Mouse (Mus musculus): ENCODE data around the gene Gm3629. TPM values are rescaled to one million over a fixed set of nuclear protein-coding genes. Genes with fewer than 3 reads are reported as not detected.
"Not testable (repeated sequence)": the region's sequence is repeated elsewhere in the genome, so short reads cannot be mapped to it uniquely, and the experiment has no call there.

The Gm3629 gene
- 0.77 and 1.3 TPM in 2 replicates for polyA plus RNA-seq (2014; fragmentation: Nextera tagmentation; extraction: Ambion mirVana)

GRCm38 (mm10) chr14:6590513-6590912, at the start of gene Gm3629:
Gm3629 (minus strand) TSS chr14:6590613.
- not testable (repeated sequence) for ATAC-seq (ENCODE audit: insufficient number of reproducible peaks, insufficient read depth, low FRiP score, low read depth)

DNA sequence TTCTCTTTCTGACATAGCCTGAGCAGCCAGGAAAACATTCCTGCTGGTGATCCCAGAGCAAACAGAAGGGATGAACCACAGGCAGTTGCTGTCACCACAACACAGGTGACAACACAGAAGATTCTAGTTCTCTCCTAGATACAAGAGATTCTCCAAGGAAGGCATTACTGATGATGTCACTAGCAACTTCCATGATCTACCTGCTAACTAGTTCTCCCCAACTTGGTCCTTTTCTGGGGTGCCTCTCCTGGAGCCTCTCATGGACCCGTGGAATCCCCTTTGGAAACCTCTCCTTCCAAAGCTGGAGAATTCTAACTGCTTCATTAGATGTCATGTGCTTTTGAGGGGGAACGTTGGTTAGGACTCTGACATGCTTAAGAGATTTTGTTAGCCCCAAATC, 31.9 kb upstream of the Gm3629 start, which contains the start of gene Gm3460:
Gm3460 (minus strand) TSS at position 101 of the 400 bp plus-strand sequence.
- 64% methylated on average over 1 of the region's 2 CpGs for WGBS
- H3K4me1 ChIP-seq (ENCODE audit: control insufficient read depth in 2 of 2, insufficient read depth in 2 of 2, low read length in 2 of 2); H3K27ac ChIP-seq (replicated peaks in 1 of 2; ENCODE audit: control insufficient read depth in 1 of 2, insufficient read depth in 1 of 2, low read depth in 2 of 2, low read length in 2 of 2); H3K27me3 ChIP-seq (ENCODE audit: control insufficient read depth, insufficient read depth, low read length); H3K9me3 ChIP-seq (ENCODE audit: control insufficient read depth, low read length); H3K4me2 ChIP-seq (ENCODE audit: low read length); H3K36me3 ChIP-seq (ENCODE audit: control insufficient read depth, insufficient read depth, low read length); H3K4me3 ChIP-seq (ENCODE audit: control insufficient read depth in 1 of 2, insufficient read depth in 1 of 2, low read depth in 1 of 2, low read length in 2 of 2); ATAC-seq (ENCODE audit: insufficient number of reproducible peaks, insufficient read depth, low FRiP score, low read depth); H3K9ac ChIP-seq (ENCODE audit: low read length): not testable (repeated sequence)

More at GRCm38 (mm10) chr14:6590513-6590912, at the start of gene Gm3629:
- not testable (repeated sequence) for H3K27ac ChIP-seq (replicated peaks in 1 of 2; ENCODE audit: control insufficient read depth in 1 of 2, insufficient read depth in 1 of 2, low read depth in 2 of 2, low read length in 2 of 2); H3K4me1 ChIP-seq (ENCODE audit: control insufficient read depth in 2 of 2, insufficient read depth in 2 of 2, low read length in 2 of 2); H3K4me2 ChIP-seq (ENCODE audit: low read length); H3K9me3 ChIP-seq (ENCODE audit: control insufficient read depth, low read length); H3K36me3 ChIP-seq (ENCODE audit: control insufficient read depth, insufficient read depth, low read length); H3K4me3 ChIP-seq (ENCODE audit: control insufficient read depth in 1 of 2, insufficient read depth in 1 of 2, low read depth in 1 of 2, low read length in 2 of 2); H3K9ac ChIP-seq (ENCODE audit: low read length); H3K27me3 ChIP-seq (ENCODE audit: control insufficient read depth, insufficient read depth, low read length)
- no CpG with 5 or more reads among the region's 2 CpGs for WGBS

GRCm38 (mm10) chr14:6606436-6606835, 16.0 kb upstream of the Gm3629 start:
- not testable (repeated sequence) for H3K9me3 ChIP-seq (ENCODE audit: control insufficient read depth, low read length); ATAC-seq (ENCODE audit: insufficient number of reproducible peaks, insufficient read depth, low FRiP score, low read depth); H3K9ac ChIP-seq (ENCODE audit: low read length); H3K4me1 ChIP-seq (ENCODE audit: control insufficient read depth in 2 of 2, insufficient read depth in 2 of 2, low read length in 2 of 2); H3K4me2 ChIP-seq (ENCODE audit: low read length); H3K27ac ChIP-seq (replicated peaks in 1 of 2; ENCODE audit: control insufficient read depth in 1 of 2, insufficient read depth in 1 of 2, low read depth in 2 of 2, low read length in 2 of 2); H3K4me3 ChIP-seq (ENCODE audit: control insufficient read depth in 1 of 2, insufficient read depth in 1 of 2, low read depth in 1 of 2, low read length in 2 of 2); H3K36me3 ChIP-seq (ENCODE audit: control insufficient read depth, insufficient read depth, low read length); H3K27me3 ChIP-seq (ENCODE audit: control insufficient read depth, insufficient read depth, low read length)
- no CpG with 5 or more reads among the region's 1 CpGs for WGBS

- H3K9me3 ChIP-seq (ENCODE audit: control insufficient read depth, low read length); H3K27me3 ChIP-seq (ENCODE audit: control insufficient read depth, insufficient read depth, low read length); H3K4me1 ChIP-seq (ENCODE audit: control insufficient read depth in 2 of 2, insufficient read depth in 2 of 2, low read length in 2 of 2); H3K36me3 ChIP-seq (ENCODE audit: control insufficient read depth, insufficient read depth, low read length); ATAC-seq (ENCODE audit: insufficient number of reproducible peaks, insufficient read depth, low FRiP score, low read depth); H3K27ac ChIP-seq (replicated peaks in 1 of 2; ENCODE audit: control insufficient read depth in 1 of 2, insufficient read depth in 1 of 2, low read depth in 2 of 2, low read length in 2 of 2): not testable (repeated sequence)
- H3K4me3 ChIP-seq (ENCODE audit: control insufficient read depth in 1 of 2, insufficient read depth in 1 of 2, low read depth in 1 of 2, low read length in 2 of 2): peak overlapping the region; percentile 32 to 35
- peak overlapping the region; percentile 46 for H3K9ac ChIP-seq (ENCODE audit: low read length)
- WGBS: under 1% methylated on average over 14 of the region's 20 CpGs
- H3K4me2 ChIP-seq (ENCODE audit: low read length): peak overlapping the region; percentile 63
Observed at GRCm38 (mm10) chr14:6605004-6605403, 14.6 kb upstream of the Gm3629 start.

DNA sequence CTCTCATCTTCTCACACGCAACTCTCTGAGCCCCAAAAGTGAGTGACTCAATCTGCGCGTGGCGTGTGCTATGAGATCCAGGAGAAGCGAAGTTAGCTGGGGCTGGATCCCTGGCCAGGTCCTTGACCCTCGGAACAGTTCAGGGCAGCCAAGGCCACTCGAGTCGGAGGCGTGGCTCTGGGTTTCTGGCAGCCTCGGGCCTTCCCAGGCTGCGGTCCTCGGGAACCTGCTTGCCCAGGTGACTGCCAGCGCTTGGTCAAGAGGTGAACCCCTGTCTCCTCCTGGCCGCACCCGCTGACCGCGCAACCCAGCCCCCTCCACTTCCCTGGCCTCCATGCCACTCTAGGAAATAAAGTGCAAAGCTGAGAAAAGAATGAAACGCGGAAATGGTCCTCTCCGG, 14.1 kb upstream of the Gm3629 start:
- WGBS: 6% methylated on average over 17 of the region's 20 CpGs
- not testable (repeated sequence) for H3K27me3 ChIP-seq (ENCODE audit: control insufficient read depth, insufficient read depth, low read length); H3K9me3 ChIP-seq (ENCODE audit: control insufficient read depth, low read length); H3K27ac ChIP-seq (replicated peaks in 1 of 2; ENCODE audit: control insufficient read depth in 1 of 2, insufficient read depth in 1 of 2, low read depth in 2 of 2, low read length in 2 of 2); ATAC-seq (ENCODE audit: insufficient number of reproducible peaks, insufficient read depth, low FRiP score, low read depth); H3K4me1 ChIP-seq (ENCODE audit: control insufficient read depth in 2 of 2, insufficient read depth in 2 of 2, low read length in 2 of 2); H3K36me3 ChIP-seq (ENCODE audit: control insufficient read depth, insufficient read depth, low read length)
- peak overlapping the region; percentile 46 for H3K9ac ChIP-seq (ENCODE audit: low read length)
- peak overlapping the region; percentile 29 to 35 for H3K4me3 ChIP-seq (ENCODE audit: control insufficient read depth in 1 of 2, insufficient read depth in 1 of 2, low read depth in 1 of 2, low read length in 2 of 2)
- H3K4me2 ChIP-seq (ENCODE audit: low read length): peak overlapping the region; percentile 63

DNA sequence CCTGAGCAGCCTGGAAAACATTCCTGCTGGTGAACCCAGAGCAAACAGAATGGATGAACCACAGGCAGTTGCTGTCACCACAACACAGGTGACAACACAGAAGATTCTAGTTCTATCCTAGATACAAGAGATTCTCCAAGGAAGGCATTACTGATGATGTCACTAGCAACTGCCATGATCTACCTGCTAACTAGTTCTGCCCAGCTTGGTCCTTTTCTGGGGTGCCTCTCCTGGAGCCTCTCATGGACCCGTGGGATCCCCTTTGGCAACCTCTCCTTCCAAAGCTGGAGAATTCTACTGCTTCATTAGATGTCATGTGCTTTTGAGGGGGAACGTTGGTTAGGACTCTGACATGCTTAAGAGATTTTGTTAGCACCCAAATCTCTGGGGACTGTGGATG, 53.2 kb downstream of the Gm3629 start, which contains the start of gene Gm8356:
Gm8356 (minus strand) TSS at position 101 of the 400 bp plus-strand sequence.
- not testable (repeated sequence) for H3K4me2 ChIP-seq (ENCODE audit: low read length); ATAC-seq (ENCODE audit: insufficient number of reproducible peaks, insufficient read depth, low FRiP score, low read depth); H3K4me3 ChIP-seq (ENCODE audit: control insufficient read depth in 1 of 2, insufficient read depth in 1 of 2, low read depth in 1 of 2, low read length in 2 of 2); H3K9ac ChIP-seq (ENCODE audit: low read length); H3K27me3 ChIP-seq (ENCODE audit: control insufficient read depth, insufficient read depth, low read length); H3K9me3 ChIP-seq (ENCODE audit: control insufficient read depth, low read length); H3K27ac ChIP-seq (replicated peaks in 1 of 2; ENCODE audit: control insufficient read depth in 1 of 2, insufficient read depth in 1 of 2, low read depth in 2 of 2, low read length in 2 of 2); H3K4me1 ChIP-seq (ENCODE audit: control insufficient read depth in 2 of 2, insufficient read depth in 2 of 2, low read length in 2 of 2); H3K36me3 ChIP-seq (ENCODE audit: control insufficient read depth, insufficient read depth, low read length)
- no CpG with 5 or more reads among the region's 2 CpGs for WGBS

Other genes starting within 250 kb of the Gm3629 start
- gene Gm3618, start 246.9 kb downstream of the Gm3629 start, polyA plus RNA-seq (2014; fragmentation: Nextera tagmentation; extraction: Ambion mirVana): not detected in 2 replicates
- gene Gm16440, start 200.3 kb downstream of the Gm3629 start, polyA plus RNA-seq (2014; fragmentation: Nextera tagmentation; extraction: Ambion mirVana): not detected in 2 replicates
- gene Gm3591, start 178.1 kb downstream of the Gm3629 start, polyA plus RNA-seq (2014; fragmentation: Nextera tagmentation; extraction: Ambion mirVana): 1.8 and 6.5 TPM in 2 replicates
- gene Gm3594, start 146.0 kb downstream of the Gm3629 start, polyA plus RNA-seq (2014; fragmentation: Nextera tagmentation; extraction: Ambion mirVana): not detected in 2 replicates
- gene Gm8356, start 53.3 kb downstream of the Gm3629 start, polyA plus RNA-seq (2014; fragmentation: Nextera tagmentation; extraction: Ambion mirVana): not detected in 2 replicates
- gene Gm3460, start 31.8 kb upstream of the Gm3629 start, polyA plus RNA-seq (2014; fragmentation: Nextera tagmentation; extraction: Ambion mirVana): not detected in 2 replicates
- not detected in 2 replicates for gene Gm10251, start 93.6 kb upstream of the Gm3629 start, polyA plus RNA-seq (2014; fragmentation: Nextera tagmentation; extraction: Ambion mirVana)
- not detected in 2 replicates for gene Gm8050, start 129.6 kb upstream of the Gm3629 start, polyA plus RNA-seq (2014; fragmentation: Nextera tagmentation; extraction: Ambion mirVana)
- 8.3 and 13.3 TPM in 2 replicates for gene Gm3636, start 151.7 kb upstream of the Gm3629 start, polyA plus RNA-seq (2014; fragmentation: Nextera tagmentation; extraction: Ambion mirVana)
- gene Gm8362, start 183.8 kb upstream of the Gm3629 start, polyA plus RNA-seq (2014; fragmentation: Nextera tagmentation; extraction: Ambion mirVana): not detected in 2 replicates
- gene Gm3642, start 249.7 kb upstream of the Gm3629 start, polyA plus RNA-seq (2014; fragmentation: Nextera tagmentation; extraction: Ambion mirVana): not detected in 2 replicates

Measured in heart, embryonic 14.5 days (tissue).